Mouse (Mus musculus) forebrain, postnatal 0 days (tissue): ENCODE results near the gene Hmg20a. TPM values are rescaled to one million over a fixed set of nuclear protein-coding genes. Genes with fewer than 3 reads are reported as not detected.

Experiments used
- ATAC-seq: fragments of 200-750 bp; cut with Nextera tagmentation; 2 replicates; pipeline ENCODE4 v1.8.0; 2017; ENCODE audit warnings: mild to moderate bottlenecking, moderate library complexity
- DNase-seq: peaks from one replicate; pipeline ENCODE4 v3.0.0-alpha.2; 2015
- H3K27ac ChIP-seq: fragments of 300-500 bp; sonication (generic); 2 replicates; pipeline ENCODE4 v1.5.1; 2014; ENCODE audit warnings: low read depth, mild to moderate bottlenecking, antibody characterized with exemption, low read length, moderate library complexity, mixed read lengths
- H3K27me3 ChIP-seq: fragments of 300-500 bp; sonication (generic); 2 replicates; pipeline ENCODE4 v1.6.1; 2014; ENCODE audit warnings: mild to moderate bottlenecking, low read length, mixed read lengths; ENCODE audit not compliant: insufficient read depth
- H3K36me3 ChIP-seq: fragments of 300-500 bp; sonication (generic); 2 replicates; pipeline ENCODE4 v1.6.1; 2014; ENCODE audit warnings: mild to moderate bottlenecking, moderate library complexity; ENCODE audit not compliant: insufficient read depth
- H3K4me1 ChIP-seq: fragments of 300-500 bp; sonication (generic); 2 replicates; pipeline ENCODE4 v1.6.1; 2014; ENCODE audit warnings: antibody characterized with exemption; ENCODE audit not compliant: insufficient read depth
- H3K4me2 ChIP-seq: fragments of 300-500 bp; sonication (generic); 2 replicates; pipeline ENCODE4 v1.6.1; 2014; ENCODE audit warnings: low read depth, mild to moderate bottlenecking, moderate library complexity
- H3K4me3 ChIP-seq: fragments of 300-500 bp; sonication (generic); 2 replicates; pipeline ENCODE4 v1.5.1; 2014; ENCODE audit warnings: low read depth, low read length, mixed read lengths
- H3K9ac ChIP-seq: fragments of 300-500 bp; sonication (generic); 2 replicates; pipeline ENCODE4 v1.6.1; 2014; ENCODE audit warnings: mild to moderate bottlenecking
- H3K9me3 ChIP-seq: fragments of 300-500 bp; sonication (generic); 2 replicates; pipeline ENCODE4 v1.6.1; 2016; ENCODE audit warnings: low read length
- CTCF ChIP-seq: sonication (generic); IDR thresholded peaks from 2 replicates; pipeline ENCODE4 v1.5.1; 2016; ENCODE audit warnings: antibody characterized with exemption, control low read depth, low read depth
- WGBS: fragments of 180-500 bp; shearing (Covaris S2); extraction: QIAGEN DNeasy Blood & Tissue Kit; methylation state at CpG from one replicate; pipeline ENCODE4 v1.1.7; 2014; 5-methylcytosine and 5-hydroxymethylcytosine counted together
- polyA plus RNA-seq: library from polyadenylated mRNA; unstranded; fragments of >200 nt; fragmentation: Nextera tagmentation; extraction: Ambion mirVana; gene quantifications from 2 replicates; pipeline ENCODE4 v1.2.1, GENCODE M21; 2015
- total RNA-seq: library from RNA; depleted of rRNA; stranded (reverse); fragments of >200 nt; gene quantifications from 2 replicates; pipeline ENCODE4 v1.2.3, GENCODE M21; 2014

Gene Hmg20a
- total and polyA plus RNA-seq, 2 experiments from 2014 or later, result 64.7 to 74.1 TPM

DNA sequence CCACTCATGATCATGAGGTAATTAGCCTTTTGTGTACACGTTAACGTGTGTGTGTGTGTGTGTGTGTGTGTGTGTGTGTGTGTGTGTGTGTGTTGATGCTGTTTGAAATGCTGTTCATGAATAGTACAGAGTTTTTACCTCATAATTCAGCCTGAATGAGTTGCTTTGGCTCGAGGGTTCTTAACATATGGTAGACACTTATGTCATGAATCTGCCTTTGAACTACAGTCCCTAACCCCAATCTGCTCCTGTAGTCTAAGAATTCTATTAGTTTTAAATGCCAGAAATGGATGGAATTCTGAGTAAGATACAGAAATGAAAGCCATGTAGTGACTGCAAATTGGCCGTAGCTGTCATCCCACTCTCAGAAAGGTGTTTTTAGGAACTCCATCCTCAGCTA is 64.2 kb downstream of the Hmg20a start:
- Histone ChIP-seq H3K9ac (no peak overlapping the region), H3K4me3 (no peak overlapping the region), H3K4me2 (no peak overlapping the region), H3K9me3 (no peaks in the 10 kb centered on the region), H3K36me3 (peaks cover 17% of the 10 kb centered on the region), H3K27ac (no peak overlapping the region), H3K4me1 (0 out of 2 replicates have a peak, but pooled peaks cover 4% of the 10 kb centered on the region), H3K27me3 (no peaks in the 10 kb centered on the region)
- DNase-seq (no peak), ATAC-seq (no peak)
- TF ChIP-seq CTCF, result no peak
- WGBS, result 65% methylated on average over 4 of the region's 4 CpGs

DNA sequence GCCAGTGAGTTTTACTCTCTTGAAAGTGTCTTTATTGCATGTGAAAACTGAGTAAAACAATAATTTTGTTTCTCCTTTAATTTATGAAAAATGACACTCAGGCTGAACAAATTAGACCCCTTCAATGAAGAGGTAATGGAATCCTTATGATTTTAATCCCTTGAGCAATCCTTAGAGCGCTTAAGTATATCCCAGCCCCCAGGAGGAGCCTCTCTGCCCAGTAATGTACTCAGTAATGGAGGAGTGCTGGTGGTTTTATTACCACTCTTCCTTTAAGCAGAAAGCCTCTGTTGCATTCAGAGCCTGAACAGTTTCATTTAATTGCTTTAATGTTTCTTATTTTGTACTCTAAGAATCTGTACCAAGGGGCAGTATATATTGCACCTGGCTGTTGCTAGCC is 67.0 kb downstream of the Hmg20a start:
- ATAC-seq (no peak), DNase-seq (no peak)
- H3K4me3 ChIP-seq, result no peak overlapping the region
- no peaks in the 10 kb centered on the region for H3K27me3 ChIP-seq
- H3K36me3 ChIP-seq, result peaks cover 35% of the 10 kb centered on the region
- TF ChIP-seq CTCF, result no peak
- H3K27ac ChIP-seq, result 0 out of 2 replicates have a peak overlapping the region, but pooled peaks have one; percentile 1
- H3K4me1 ChIP-seq, result 0 out of 2 replicates have a peak, but pooled peaks cover 4% of the 10 kb centered on the region
- H3K9ac ChIP-seq, result no peak overlapping the region
- H3K4me2 ChIP-seq, result no peak overlapping the region
- WGBS, result 89% methylated on average over 1 of the region's 1 CpGs
- no peaks in the 10 kb centered on the region for H3K9me3 ChIP-seq

DNA sequence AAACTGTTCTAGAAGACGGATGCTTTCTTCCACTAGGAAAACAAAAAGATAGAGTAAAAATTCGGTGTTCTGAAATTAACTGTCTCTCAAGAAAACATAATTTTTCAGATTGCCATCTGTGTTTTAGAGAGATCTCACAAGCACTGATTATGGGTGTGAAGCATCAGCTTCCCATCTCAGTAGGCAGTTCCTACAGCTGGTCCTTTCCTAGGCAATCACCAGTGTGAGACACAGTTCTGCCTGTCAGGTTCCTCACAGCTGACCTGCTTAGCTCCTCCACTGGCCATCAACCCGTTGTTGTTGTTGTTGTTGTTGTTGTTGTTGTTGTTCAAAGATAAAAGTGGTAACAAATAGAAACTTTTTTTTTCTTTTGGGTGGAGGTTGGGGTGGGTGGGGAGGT is 67.7 kb downstream of the Hmg20a start:
- Histone ChIP-seq H3K9ac (no peak overlapping the region), H3K27ac (no peak overlapping the region), H3K4me3 (no peak overlapping the region), H3K9me3 (no peaks in the 10 kb centered on the region), H3K4me2 (no peak overlapping the region), H3K27me3 (no peaks in the 10 kb centered on the region), H3K36me3 (peaks cover 42% of the 10 kb centered on the region), H3K4me1 (0 out of 2 replicates have a peak, but pooled peaks cover 4% of the 10 kb centered on the region)
- no peak for DNase-seq
- TF ChIP-seq CTCF, result no peak
- WGBS, result 68% methylated on average over 3 of the region's 3 CpGs
- no peak for ATAC-seq

DNA sequence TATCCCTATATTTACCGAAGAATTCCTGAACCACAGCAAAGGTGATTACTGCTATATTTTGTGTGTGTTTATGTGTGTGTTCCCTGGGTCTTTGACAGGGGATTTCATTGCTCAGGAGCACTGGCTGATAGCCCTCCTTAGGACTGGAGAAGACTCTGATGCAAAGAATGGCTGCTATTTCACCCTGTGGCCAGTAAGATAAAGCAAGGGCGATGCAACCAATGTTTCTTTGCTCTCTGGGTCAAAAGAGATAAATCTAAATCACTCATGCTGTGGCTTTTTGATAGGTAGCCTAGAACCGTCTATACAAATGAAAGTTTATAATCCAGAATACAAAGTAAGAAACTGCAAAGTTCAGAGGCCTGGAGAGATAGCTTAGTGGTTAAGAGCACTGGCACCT is 69.2 kb downstream of the Hmg20a start:
- no peak overlapping the region for H3K4me2 ChIP-seq
- 0 out of 2 replicates have a peak, but pooled peaks cover 4% of the 10 kb centered on the region for H3K4me1 ChIP-seq
- H3K9me3 ChIP-seq, result no peaks in the 10 kb centered on the region
- no peak overlapping the region for H3K4me3 ChIP-seq
- no peak for TF ChIP-seq CTCF
- H3K9ac ChIP-seq, result no peak overlapping the region
- 96% methylated on average over 3 of the region's 3 CpGs for WGBS
- H3K36me3 ChIP-seq, result peaks cover 41% of the 10 kb centered on the region
- H3K27ac ChIP-seq, result no peak overlapping the region
- DNase-seq (no peak), ATAC-seq (no peak)
- H3K27me3 ChIP-seq, result no peaks in the 10 kb centered on the region

DNA sequence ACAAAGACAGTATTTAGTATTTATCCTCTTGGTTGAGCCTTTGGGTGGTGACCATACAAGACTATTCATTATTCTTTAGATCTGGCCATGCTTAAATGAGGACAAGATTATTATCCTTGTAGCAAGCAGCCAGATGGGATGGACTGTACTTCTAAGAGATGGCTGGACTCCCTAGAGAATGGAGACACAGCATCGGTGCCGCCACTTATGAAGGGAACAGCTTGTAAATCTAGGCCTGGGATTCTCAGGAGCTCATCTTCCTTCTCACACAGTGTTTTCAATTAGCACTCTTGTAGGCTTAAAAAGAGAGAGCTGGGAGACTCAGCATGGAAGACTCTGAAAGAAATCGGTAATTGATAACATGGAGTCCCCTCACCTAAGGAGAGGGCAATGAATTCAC is 74.0 kb downstream of the Hmg20a start:
- H3K4me1 ChIP-seq, result peaks cover 12% of the 10 kb centered on the region
- H3K36me3 ChIP-seq, result peaks cover 40% of the 10 kb centered on the region
- WGBS, result 63% methylated on average over 3 of the region's 3 CpGs
- ATAC-seq (no peak), DNase-seq (no peak)
- no peak for TF ChIP-seq CTCF
- H3K4me2 ChIP-seq, result no peak overlapping the region
- no peak overlapping the region for H3K9ac ChIP-seq
- no peaks in the 10 kb centered on the region for H3K27me3 ChIP-seq
- no peaks in the 10 kb centered on the region for H3K9me3 ChIP-seq
- no peak overlapping the region for H3K4me3 ChIP-seq
- no peak overlapping the region; the same call in 1 of the 2 replicates for H3K27ac ChIP-seq

DNA sequence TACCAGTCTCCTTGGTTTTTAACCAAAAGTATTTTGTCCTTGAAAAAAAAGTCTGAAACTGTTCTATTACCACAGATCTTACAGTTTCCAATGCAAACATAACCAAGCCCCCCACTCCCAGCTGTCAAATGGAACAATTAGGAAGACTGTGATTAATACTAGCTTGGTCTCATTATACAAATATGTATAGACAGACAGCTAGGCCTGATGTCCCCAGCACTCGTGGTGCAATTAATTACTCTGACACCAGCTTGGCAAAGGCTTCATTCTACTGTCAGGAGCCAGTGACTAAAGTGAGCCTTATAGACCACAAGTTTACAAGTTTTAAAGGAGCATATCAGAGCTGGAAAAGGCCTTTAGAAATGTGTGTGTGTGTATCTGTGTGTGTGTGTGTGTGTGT is 74.5 kb downstream of the Hmg20a start:
- Histone ChIP-seq H3K4me2 (no peak overlapping the region), H3K4me1 (peaks cover 12% of the 10 kb centered on the region), H3K27ac (no peak overlapping the region), H3K27me3 (no peaks in the 10 kb centered on the region), H3K9me3 (no peaks in the 10 kb centered on the region), H3K4me3 (no peak overlapping the region), H3K9ac (no peak overlapping the region), H3K36me3 (peaks cover 36% of the 10 kb centered on the region)
- 22% methylated on average over 1 of the region's 1 CpGs for WGBS
- DNase-seq (no peak), ATAC-seq (no peak)
- no peak for TF ChIP-seq CTCF

DNA sequence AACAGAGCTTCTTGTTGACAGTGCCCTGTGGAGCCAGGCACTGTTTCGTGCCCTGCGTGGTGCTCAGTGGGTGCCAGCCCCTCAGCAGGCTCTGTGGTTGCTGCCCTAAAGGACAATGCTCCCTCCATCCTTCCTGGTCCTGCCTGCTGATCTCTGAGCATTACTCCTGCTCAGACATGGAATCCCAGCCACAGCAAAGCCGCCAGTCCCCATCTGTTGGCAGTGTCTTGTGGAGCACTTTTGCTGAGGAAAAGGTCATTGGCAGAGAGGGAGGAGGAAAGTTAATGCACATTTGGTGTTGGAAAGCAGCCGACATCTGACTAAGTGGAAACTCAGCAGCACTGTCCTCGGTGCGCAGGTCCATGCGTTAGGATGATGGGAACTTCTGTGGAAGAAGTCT is 76.7 kb downstream of the Hmg20a start:
- Histone ChIP-seq H3K4me3 (no peak overlapping the region), H3K9me3 (no peaks in the 10 kb centered on the region), H3K36me3 (peaks cover 23% of the 10 kb centered on the region), H3K9ac (no peak overlapping the region), H3K4me2 (no peak overlapping the region), H3K27me3 (no peaks in the 10 kb centered on the region), H3K4me1 (peaks cover 12% of the 10 kb centered on the region), H3K27ac (peak overlapping the region; percentile 57; the same call in 1 of the 2 replicates)
- no peak for TF ChIP-seq CTCF
- no peak for DNase-seq
- 41% methylated on average over 7 of the region's 7 CpGs for WGBS
- no peak for ATAC-seq
